Mouse (Mus musculus): ENCODE results near the gene Pcbd2. TPM values are rescaled to one million over a fixed set of nuclear protein-coding genes. Genes with fewer than 3 reads are reported as not detected.
"Not testable (repeated sequence)": the region's sequence is repeated elsewhere in the genome, so short reads cannot be mapped to it uniquely, and the experiment has no call there.

Pcbd2 gene
- polyA plus RNA-seq (2012; rRNA removed): 12.6 and 17.5 TPM in 2 replicates

DNA sequence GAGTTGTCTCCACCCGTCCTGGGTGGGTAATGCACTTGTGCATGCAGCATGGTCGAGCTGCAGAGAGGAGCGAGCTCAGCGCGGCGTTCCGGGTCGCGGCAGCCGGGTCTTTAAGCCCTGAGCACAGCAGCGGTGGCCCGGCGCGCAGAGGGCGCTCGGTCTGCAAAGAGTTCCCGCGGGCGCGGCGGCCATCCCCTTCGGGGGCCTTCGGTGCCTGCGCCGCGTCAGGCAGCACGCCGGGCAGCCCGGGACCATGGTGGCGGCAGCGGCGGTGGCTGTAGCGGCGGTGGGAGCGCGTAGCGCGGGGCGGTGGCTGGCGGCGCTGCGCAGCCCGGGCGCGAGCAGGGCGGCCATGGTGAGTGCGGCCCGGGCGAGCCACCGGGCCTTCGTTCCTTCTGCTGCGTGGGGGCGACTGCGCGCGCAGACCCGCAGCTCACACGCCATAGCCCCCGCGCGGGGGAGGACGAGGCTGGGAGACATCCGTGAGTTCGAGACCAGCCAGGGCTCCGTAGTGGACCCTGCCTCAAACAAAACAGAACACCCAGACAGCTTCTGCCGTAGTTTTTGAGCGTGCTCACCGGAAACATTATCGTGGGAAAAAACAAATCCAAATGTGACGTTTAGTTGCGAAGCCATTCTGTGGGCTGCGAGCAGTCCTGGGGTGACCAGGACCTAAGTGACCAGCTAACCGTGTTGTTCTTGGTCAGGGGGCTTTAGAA lies at the start of gene Pcbd2:
Gene Pcbd2 (plus strand): TSS at position 249 of the 719 bp plus-strand sequence.
- TF ChIP-seq CTCF (IDR thresholded peaks at IDR 0.05; ENCODE audit: borderline replicate concordance, extremely low read depth, insufficient read depth, insufficient read length) (no peak), POLR2A (IDR thresholded peaks at IDR 0.05; ENCODE audit: borderline replicate concordance, extremely low read depth, insufficient read depth, insufficient read length, poor library complexity, severe bottlenecking) (peak; percentile 68; the same call in 1 of the 2 replicates)
- DNase-seq (ENCODE audit: low read depth): peak; percentile 92

DNA sequence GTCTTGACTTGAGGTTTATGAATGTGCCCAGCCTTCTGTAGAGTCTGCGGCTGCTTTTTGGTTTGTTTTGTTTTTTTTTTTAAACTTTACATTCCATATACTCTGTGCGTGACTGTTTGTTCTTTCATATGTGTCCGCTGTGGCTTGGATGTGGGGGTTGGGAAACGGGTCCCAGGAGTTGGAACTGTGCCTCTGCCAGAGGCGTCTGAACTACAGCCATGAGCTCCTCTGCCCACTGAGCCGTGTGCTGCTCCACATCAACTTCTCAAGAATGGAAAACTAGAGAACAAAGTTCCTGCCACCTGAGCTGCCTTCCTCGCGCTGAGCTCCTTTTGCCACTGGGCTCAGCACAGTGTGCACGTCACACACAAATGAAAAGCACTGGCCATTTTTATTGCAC lies 45.0 kb upstream of the Pcbd2 start:
- no peak for TF ChIP-seq CTCF (IDR thresholded peaks at IDR 0.05; ENCODE audit: borderline replicate concordance, extremely low read depth, insufficient read depth, insufficient read length)
- no peak for TF ChIP-seq POLR2A (IDR thresholded peaks at IDR 0.05; ENCODE audit: borderline replicate concordance, extremely low read depth, insufficient read depth, insufficient read length, poor library complexity, severe bottlenecking)

DNA sequence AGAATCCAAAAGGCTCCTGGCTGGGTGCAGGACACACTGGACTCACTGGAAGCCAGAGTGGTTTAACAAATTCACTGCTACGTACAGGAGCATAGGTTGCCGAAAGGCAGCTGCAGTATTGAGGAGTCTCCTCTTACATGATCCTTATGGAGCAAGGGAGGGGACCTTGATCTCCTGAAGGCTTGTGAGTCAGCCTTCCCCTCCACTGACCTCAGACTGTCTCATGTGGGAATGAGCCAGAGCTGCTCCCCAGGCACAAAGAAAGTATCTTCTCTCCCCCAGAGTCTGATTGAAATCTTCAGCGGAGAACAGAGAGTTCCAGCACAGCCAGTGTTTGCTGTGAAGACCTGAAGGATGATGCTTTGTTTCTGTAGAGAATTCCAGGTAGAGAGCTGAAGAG lies 43.6 kb upstream of the Pcbd2 start:
- TF ChIP-seq POLR2A (IDR thresholded peaks at IDR 0.05; ENCODE audit: borderline replicate concordance, extremely low read depth, insufficient read depth, insufficient read length, poor library complexity, severe bottlenecking) (no peak), CTCF (IDR thresholded peaks at IDR 0.05; ENCODE audit: borderline replicate concordance, extremely low read depth, insufficient read depth, insufficient read length) (no peak)
- DNase-seq (ENCODE audit: low read depth): no peak

More for the DNA sequence above, 45.0 kb upstream of the Pcbd2 start:
- no peak for DNase-seq (ENCODE audit: low read depth)

DNA sequence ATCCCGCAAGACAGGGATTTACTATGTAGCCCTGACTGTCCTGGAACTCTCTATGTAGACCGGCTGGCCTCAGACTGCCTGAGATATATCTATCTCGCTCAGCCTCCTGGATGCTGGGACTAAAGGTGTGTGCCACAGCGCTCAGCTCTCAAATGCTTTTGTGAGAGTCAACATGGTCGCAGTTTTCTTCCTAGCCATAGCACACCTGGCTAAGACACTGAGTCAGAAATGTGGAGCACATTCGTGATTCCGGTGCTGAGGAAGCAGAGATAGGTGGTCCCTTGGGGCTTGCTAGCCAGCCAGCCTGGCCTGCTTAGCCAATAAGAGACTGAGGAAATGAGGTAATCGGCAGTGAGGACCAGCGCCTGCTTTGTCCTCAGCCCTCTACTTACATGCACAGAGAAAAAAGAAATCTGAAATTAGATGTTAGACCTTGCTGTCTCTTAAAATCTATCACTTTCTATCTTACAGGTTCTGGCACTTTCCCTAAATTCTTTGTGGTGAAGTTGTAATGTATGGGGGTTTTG lies 41.0 kb upstream of the Pcbd2 start:
- TF ChIP-seq POLR2A (IDR thresholded peaks at IDR 0.05; ENCODE audit: borderline replicate concordance, extremely low read depth, insufficient read depth, insufficient read length, poor library complexity, severe bottlenecking): no peak
- TF ChIP-seq CTCF (IDR thresholded peaks at IDR 0.05; ENCODE audit: borderline replicate concordance, extremely low read depth, insufficient read depth, insufficient read length): no peak
- DNase-seq (ENCODE audit: low read depth): peak; percentile 74

DNA sequence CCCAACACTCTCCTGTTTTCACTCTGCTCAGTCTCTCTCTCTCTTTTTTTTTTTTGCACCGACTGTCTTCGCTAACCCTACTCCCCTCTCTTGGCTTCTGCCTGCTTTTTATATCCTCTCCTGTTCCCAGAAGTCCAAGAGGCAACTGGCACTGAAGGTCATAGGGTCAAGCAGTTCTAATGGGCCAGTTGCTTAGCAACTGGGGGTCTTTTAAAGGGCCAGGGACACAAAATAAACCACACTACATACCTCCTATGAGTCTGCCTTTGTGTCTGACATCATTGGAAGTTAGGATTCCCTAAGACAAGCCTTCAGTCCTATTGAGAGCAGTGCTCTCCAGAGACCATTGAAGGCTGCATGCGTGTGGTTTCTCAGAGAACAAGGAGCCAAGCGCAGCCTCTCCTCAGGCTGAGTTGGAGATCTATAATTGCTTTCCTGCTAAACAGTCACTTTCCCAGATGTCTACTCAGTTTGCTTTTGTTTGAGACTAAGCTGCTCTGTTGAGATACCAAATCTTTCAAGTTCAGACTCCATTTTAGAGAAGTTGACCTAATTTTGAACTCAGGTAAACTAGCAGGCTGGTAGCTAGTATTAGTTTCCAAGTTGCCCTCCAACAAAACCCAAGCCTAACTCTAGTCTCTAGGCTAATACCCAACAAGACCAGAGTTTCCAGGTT lies 39.1 kb upstream of the Pcbd2 start:
- peak; percentile 19 for DNase-seq (ENCODE audit: low read depth)
- TF ChIP-seq POLR2A (IDR thresholded peaks at IDR 0.05; ENCODE audit: borderline replicate concordance, extremely low read depth, insufficient read depth, insufficient read length, poor library complexity, severe bottlenecking): no peak
- no peak for TF ChIP-seq CTCF (IDR thresholded peaks at IDR 0.05; ENCODE audit: borderline replicate concordance, extremely low read depth, insufficient read depth, insufficient read length)

DNA sequence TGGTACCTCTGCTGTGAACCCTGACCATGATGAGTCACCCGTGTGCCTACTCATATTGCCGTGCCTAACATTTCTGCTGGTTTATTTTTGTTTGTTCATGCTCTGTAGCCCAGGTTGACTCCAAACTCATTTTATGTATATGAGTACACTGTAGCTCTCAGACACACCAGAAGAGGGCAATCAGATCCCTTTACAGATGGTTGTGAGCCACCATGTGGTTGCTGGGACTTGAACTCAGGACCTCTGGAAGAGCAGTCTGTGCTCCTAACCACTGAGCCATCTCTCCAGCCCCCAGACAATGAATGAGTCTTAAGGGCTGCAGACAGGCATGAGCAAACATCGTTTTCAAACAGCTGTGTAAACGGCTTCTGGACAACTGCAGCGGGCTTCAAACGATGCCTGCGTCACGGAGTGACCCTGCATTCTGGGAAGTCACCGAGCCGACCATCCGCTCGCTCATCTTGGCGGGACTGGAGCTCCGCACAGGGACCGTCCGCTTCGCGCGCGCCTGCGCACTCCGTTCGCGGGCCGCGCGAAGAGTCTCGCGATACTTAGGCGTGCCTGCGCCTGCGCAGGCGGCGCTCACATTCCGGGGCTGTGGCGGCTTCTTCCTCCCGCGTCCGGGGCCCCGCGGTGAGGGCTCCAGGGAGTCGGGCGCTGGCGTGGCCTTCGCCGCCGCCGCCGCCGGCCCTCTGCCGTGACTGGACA lies 34.5 kb upstream of the Pcbd2 start, which contains the start of gene B230219D22Rik:
Gene B230219D22Rik (plus strand): TSS at position 590 of the 708 bp plus-strand sequence.
- peak; percentile 96 for DNase-seq (ENCODE audit: low read depth)
- TF ChIP-seq CTCF (IDR thresholded peaks at IDR 0.05; ENCODE audit: borderline replicate concordance, extremely low read depth, insufficient read depth, insufficient read length) (no peak), POLR2A (IDR thresholded peaks at IDR 0.05; ENCODE audit: borderline replicate concordance, extremely low read depth, insufficient read depth, insufficient read length, poor library complexity, severe bottlenecking) (peak; percentile 94)

DNA sequence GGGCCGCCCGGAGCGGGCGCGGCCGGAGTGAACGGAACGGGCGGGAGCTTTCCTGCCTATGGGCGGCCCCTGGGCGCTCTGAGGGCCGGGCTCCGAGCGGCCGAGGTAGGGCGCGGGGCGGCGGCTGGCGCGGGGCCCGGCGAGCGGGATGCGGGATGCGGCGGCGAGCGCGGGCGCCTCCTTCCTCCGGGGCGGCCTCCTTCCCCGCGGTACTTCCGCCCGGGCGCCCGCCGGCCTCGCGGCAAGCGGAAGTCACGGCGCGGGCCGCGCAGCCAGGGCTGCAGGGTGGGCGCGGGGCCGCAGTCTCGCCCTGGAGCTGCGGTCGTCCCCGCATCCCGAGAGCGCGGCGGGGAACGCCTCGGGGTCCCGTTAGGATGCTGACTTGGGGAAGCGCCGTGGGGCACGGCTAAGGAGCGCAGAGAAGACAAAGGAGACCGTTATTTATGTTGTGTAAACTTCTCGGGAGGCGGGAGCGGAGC lies 33.9 kb upstream of the Pcbd2 start:
- peak; percentile 47 for DNase-seq (ENCODE audit: low read depth)
- TF ChIP-seq CTCF (IDR thresholded peaks at IDR 0.05; ENCODE audit: borderline replicate concordance, extremely low read depth, insufficient read depth, insufficient read length) (no peak), POLR2A (IDR thresholded peaks at IDR 0.05; ENCODE audit: borderline replicate concordance, extremely low read depth, insufficient read depth, insufficient read length, poor library complexity, severe bottlenecking) (no peak)

DNA sequence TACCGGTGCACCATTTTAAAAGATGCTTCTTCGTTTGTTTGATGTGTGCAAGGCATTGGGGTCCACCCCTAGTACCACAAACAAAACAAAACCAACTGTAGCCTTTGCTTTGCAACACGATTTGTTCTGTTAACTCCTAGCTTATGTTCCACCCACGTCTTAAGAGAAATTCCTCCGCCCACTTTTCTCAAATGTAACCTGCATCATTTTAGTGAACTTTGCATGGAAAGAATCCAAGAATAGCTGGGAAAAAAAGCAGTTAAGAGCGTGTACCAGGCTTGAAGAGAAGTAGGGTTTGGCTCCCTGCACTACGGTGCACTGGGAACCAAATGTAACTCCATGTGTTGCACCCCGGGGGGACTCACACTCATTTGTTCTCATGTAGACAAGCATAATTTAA lies 33.1 kb upstream of the Pcbd2 start:
- TF ChIP-seq CTCF (IDR thresholded peaks at IDR 0.05; ENCODE audit: borderline replicate concordance, extremely low read depth, insufficient read depth, insufficient read length): no peak
- TF ChIP-seq POLR2A (IDR thresholded peaks at IDR 0.05; ENCODE audit: borderline replicate concordance, extremely low read depth, insufficient read depth, insufficient read length, poor library complexity, severe bottlenecking): no peak
- DNase-seq (ENCODE audit: low read depth): peak; percentile 13

DNA sequence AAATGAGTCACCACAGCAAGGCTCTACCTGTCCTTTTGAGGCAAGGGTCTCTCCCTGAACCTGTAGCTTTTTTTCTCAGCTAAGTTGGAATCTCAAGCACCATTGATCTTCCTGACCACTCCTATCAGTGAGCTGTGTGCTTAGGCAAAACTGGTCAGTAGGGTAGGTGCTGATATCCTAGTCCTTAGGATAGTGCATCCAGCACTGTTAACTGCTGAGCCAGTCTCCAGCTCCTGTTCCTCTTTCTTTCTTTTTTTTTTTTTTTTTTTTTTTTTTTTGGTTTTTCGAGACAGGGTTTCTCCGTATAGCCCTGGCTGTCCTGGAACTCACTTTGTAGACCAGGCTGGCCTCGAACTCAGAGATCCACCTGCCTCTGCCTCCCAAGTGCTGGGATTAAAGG lies 31.2 kb upstream of the Pcbd2 start:
- not testable (repeated sequence) for DNase-seq (ENCODE audit: low read depth)

DNA sequence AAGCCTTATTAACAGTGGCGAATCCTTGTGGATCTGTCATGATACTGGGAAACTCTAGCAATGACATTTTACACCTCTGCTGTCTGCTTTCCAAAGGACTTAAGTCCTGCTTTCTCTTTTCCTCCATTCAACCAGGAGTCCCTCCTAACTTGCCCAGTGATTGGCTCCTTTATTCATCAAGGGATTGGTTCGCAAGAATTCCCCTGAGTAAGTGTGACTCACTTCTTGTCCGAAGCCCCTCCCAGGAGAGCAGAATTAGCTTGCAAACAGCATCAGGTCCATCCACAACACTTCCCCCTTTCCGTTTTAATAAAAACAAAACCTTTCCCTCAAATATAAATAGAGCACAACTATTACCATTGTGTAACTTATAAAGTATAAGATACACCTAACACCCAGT lies 22.9 kb upstream of the Pcbd2 start:
- DNase-seq (ENCODE audit: low read depth): no peak
- TF ChIP-seq CTCF (IDR thresholded peaks at IDR 0.05; ENCODE audit: borderline replicate concordance, extremely low read depth, insufficient read depth, insufficient read length) (no peak), POLR2A (IDR thresholded peaks at IDR 0.05; ENCODE audit: borderline replicate concordance, extremely low read depth, insufficient read depth, insufficient read length, poor library complexity, severe bottlenecking) (no peak)

DNA sequence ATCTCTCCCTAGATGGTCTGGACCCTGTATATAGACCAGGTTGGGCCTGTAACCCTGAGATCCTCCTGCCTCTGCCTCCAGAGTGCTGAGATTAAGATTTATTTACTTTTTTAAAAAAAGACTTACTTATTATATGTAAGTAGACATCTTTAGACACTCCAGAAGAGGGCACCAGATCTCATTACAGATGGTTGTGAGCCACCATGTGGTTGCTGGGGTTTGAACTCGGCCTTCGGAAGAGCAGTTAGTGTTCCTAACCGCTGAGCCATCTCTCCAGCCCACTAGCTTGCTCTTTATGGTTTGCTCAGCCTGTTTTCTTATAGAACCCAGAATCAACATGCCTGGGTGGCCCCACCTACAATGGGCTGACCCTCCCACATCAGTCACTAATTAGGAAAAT lies 14.3 kb upstream of the Pcbd2 start:
- no peak for TF ChIP-seq POLR2A (IDR thresholded peaks at IDR 0.05; ENCODE audit: borderline replicate concordance, extremely low read depth, insufficient read depth, insufficient read length, poor library complexity, severe bottlenecking)
- no peak for TF ChIP-seq CTCF (IDR thresholded peaks at IDR 0.05; ENCODE audit: borderline replicate concordance, extremely low read depth, insufficient read depth, insufficient read length)
- no peak for DNase-seq (ENCODE audit: low read depth)

Measured in brain, embryonic 14.5 days (tissue).